Mouse (Mus musculus): Measurements from ENCODE around the gene Bpnt1.

Gene Bpnt1

DNA sequence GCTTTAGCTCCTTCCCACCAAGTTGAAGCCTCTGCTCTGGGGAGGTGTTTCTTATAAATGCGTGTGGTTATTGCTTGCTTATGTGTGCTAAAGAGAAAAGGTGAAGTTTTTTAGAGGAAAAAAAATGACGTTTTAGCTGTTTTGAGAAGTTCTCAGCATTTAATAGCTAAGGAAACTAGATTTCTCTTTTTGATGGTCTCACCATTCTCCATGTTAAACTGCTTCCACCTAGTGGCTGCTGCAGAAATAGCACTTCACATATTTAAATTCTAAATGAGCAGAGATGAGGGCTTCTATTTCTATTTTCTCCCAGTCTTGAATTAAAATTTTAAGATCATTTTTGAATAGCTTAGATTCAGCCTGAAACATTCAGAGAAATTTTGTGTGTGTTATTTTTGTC lies 72.1 kb downstream of the Bpnt1 start:
- peak; percentile 42 for DNase-seq (ENCODE audit: inconsistent ontology term)

DNA sequence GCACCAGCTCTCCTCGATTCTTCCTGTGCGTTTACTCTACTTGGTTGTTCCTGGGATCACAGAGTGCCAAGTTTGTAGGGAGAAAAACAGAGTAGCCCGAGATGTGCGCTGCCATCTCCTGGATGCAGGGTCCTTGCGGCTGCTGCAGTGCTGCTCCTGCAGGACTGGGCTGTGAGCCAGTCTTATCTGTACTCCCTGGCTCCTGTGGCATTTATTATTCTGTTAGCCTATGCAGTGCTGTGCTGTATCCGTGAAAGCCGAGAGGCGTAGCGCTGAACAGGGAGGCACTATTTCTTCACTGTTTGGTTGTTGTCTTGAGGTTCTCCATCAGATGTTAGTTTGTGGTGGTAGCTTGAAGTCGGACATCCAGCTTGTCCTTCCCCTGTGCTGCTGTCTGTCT lies 74.0 kb downstream of the Bpnt1 start:
- no peak for DNase-seq (ENCODE audit: inconsistent ontology term)

Data from Muller cell, postnatal 12 days (primary cell).